Mouse (Mus musculus) urinary bladder, postnatal 25 days (tissue): ENCODE measurements around the gene Serpina10.
"Not testable (repeated sequence)": the region's sequence is repeated elsewhere in the genome, so short reads cannot be mapped to it uniquely, and the experiment has no call there.

Experiments
- DNase-seq: peaks from one replicate; pipeline ENCODE4 v3.0.0; 2022; ENCODE audit warnings: low spot score

Gene Serpina10

GRCm38 (mm10) chr12:103631203-103631612, at the start of gene Serpina10:
TSS of gene Serpina10 (minus strand) at chr12:103631444.
- DNase-seq = no peak

GRCm38 (mm10) chr12:103679853-103680252, 48.6 kb upstream of the Serpina10 start:
- not testable (repeated sequence) for DNase-seq

- no peak for DNase-seq
These were observed 44.8 kb upstream of the Serpina10 start, which contains the start of gene Serpina16 for GRCm38 (mm10) chr12:103676039-103676438. TSS of gene Serpina16 (minus strand) at chr12:103676139.

- no peak for DNase-seq
These were observed 41.9 kb upstream of the Serpina10 start for GRCm38 (mm10) chr12:103673179-103673578.

- no peak for DNase-seq
These were observed 40.2 kb upstream of the Serpina10 start for GRCm38 (mm10) chr12:103671483-103671882.

- DNase-seq = no peak
These were observed 39.7 kb upstream of the Serpina10 start for GRCm38 (mm10) chr12:103670964-103671363.

GRCm38 (mm10) chr12:103670344-103670743, 39.1 kb upstream of the Serpina10 start:
- no peak for DNase-seq

GRCm38 (mm10) chr12:103665286-103665685, 34.0 kb upstream of the Serpina10 start:
- no peak for DNase-seq

- not testable (repeated sequence) for DNase-seq
These were observed 30.8 kb upstream of the Serpina10 start for GRCm38 (mm10) chr12:103662053-103662452.

GRCm38 (mm10) chr12:103660076-103660475, 28.8 kb upstream of the Serpina10 start:
- DNase-seq = no peak

GRCm38 (mm10) chr12:103659171-103659570, 27.9 kb upstream of the Serpina10 start:
- no peak for DNase-seq

- DNase-seq = no peak
These were observed 26.7 kb upstream of the Serpina10 start for GRCm38 (mm10) chr12:103657991-103658390.

- no peak for DNase-seq
These were observed 25.8 kb upstream of the Serpina10 start, which contains the start of gene Serpina6 for GRCm38 (mm10) chr12:103656848-103657626. TSS of gene Serpina6 (minus strand) at chr12:103657212.

- no peak for DNase-seq
These were observed 24.1 kb upstream of the Serpina10 start for GRCm38 (mm10) chr12:103655123-103656044.

GRCm38 (mm10) chr12:103653836-103654235, 22.6 kb upstream of the Serpina10 start:
- DNase-seq = no peak

- DNase-seq = no peak
These were observed 15.1 kb upstream of the Serpina10 start for GRCm38 (mm10) chr12:103646314-103646713.

- no peak for DNase-seq
These were observed 13.4 kb upstream of the Serpina10 start for GRCm38 (mm10) chr12:103644601-103645000.

GRCm38 (mm10) chr12:103643818-103644217, 12.6 kb upstream of the Serpina10 start:
- no peak for DNase-seq

GRCm38 (mm10) chr12:103643336-103643735, 12.1 kb upstream of the Serpina10 start:
- DNase-seq = peak; percentile 86

- DNase-seq = no peak
These were observed 4.6 kb upstream of the Serpina10 start for GRCm38 (mm10) chr12:103635846-103636245.

- no peak for DNase-seq
These were observed 3.2 kb upstream of the Serpina10 start for GRCm38 (mm10) chr12:103634430-103634829.

- DNase-seq = no peak
These were observed 14.4 kb downstream of the Serpina10 start for GRCm38 (mm10) chr12:103616860-103617261.

- no peak for DNase-seq
These were observed 15.5 kb downstream of the Serpina10 start for GRCm38 (mm10) chr12:103615734-103616133.
